Mouse (Mus musculus): ENCODE data around the gene Gm9747. TPM values are rescaled to one million over a fixed set of nuclear protein-coding genes. Genes with fewer than 3 reads are reported as not detected.

Gm9747 gene
- polyA plus RNA-seq, 1 experiment from 2014 or later: 34.3 TPM

DNA sequence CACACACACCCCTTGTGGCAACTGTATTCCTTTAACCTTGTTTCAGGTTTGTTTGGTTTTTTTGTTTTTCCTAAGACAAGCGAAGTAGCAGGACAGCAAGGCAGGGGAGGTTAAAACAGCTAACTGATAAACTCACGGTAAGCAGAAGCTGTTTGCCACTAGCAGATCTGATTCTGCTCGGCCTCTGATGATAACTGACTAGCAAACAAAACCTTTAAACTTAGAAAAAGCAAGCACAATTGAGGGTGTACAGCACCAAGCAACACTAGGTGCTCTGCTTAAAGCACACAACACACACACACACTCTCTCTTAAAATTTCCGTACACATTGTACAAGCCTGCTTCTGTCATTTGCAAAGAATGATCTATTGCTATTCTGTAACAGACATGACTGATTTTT is 51.5 kb downstream of the Gm9747 start:
- 30% methylated on average over 4 of the region's 4 CpGs for WGBS

More for the DNA sequence above, 51.5 kb downstream of the Gm9747 start:
- ATAC-seq (ENCODE audit: insufficient number of reproducible peaks, insufficient read depth, low FRiP score, low TSS enrichment): no peak
- Histone ChIP-seq H3K36me3 (peaks cover 26% of the 10 kb centered on the region), H3K4me3 (peak overlapping the region; percentile 53), H3K27me3 (no peaks in the 10 kb centered on the region), H3K9me3 (no peaks in the 10 kb centered on the region), H3K4me2 (replicated peaks) (peak overlapping the region; percentile 75), H3K9ac (peak overlapping the region; percentile 73), H3K27ac (peak overlapping the region; percentile 92), H3K4me1 (peaks cover 40% of the 10 kb centered on the region)

Other genes starting within 250 kb of the Gm9747 start
- gene Irs1, start 58.3 kb downstream of the Gm9747 start, polyA plus RNA-seq (2016; fragmentation: Nextera tagmentation; extraction: Ambion mirVana): 14.0 and 14.7 TPM in 2 replicates
- gene Rhbdd1, start 83.3 kb downstream of the Gm9747 start, polyA plus RNA-seq (2016; fragmentation: Nextera tagmentation; extraction: Ambion mirVana): 7.3 and 7.6 TPM in 2 replicates